Comparison of ENCODE assay signal across 17 mouse cellular contexts in the genomic region with DNA sequence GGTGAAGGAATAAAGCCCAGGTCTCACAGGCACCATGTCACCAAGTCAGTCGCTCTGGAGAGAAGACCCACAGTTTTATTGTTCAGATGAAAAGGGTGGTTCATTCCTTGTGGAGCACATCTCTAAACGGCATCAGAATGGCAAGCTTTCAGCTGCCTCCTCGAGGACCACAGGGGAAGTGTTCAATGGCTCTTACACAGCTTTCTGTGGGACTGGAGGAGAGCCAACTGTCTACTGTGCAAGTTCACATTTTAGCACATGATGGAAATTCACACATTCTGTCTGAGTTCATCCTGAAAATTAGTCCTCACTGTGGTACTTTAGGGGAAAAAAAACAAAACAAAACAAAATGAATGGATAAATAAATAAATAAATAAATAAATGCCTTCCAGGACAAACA.
DNase-seq lines count a peak whose midpoint lies in the region; ATAC-seq and TF ChIP-seq lines count a peak whose summit lies in the region.
"Had no signal": no experiment of that assay in that cellular context is flagged by ENCODE, and none has a peak within 500 bp of the region (broad histone marks: within the 10 kb centered on the region; RNA-seq: fewer than 3 reads in every experiment).

No protein-coding gene starts in this region.

- H3K27me3 ChIP-seq in forebrain, embryonic 14.5 days (replicated peaks; ENCODE audit: control insufficient read depth, insufficient read depth, low read length), result no peaks in the 10 kb centered on the region
- no peaks in the 10 kb centered on the region for H3K27me3 ChIP-seq in forebrain, embryonic 12.5 days
- no peaks in the 10 kb centered on the region for H3K27me3 ChIP-seq in lung, embryonic 14.5 days (ENCODE audit: insufficient read depth, low read length)
- H3K27me3 ChIP-seq: embryonic facial prominence, embryonic 13.5 days; forebrain, embryonic 13.5 days had no signal

- H3K36me3 ChIP-seq in forebrain, embryonic 14.5 days (ENCODE audit: control insufficient read depth, insufficient read depth, low read length), result no peaks in the 10 kb centered on the region
- no peaks in the 10 kb centered on the region for H3K36me3 ChIP-seq in forebrain, embryonic 12.5 days (replicated peaks)
- no peaks in the 10 kb centered on the region for H3K36me3 ChIP-seq in lung, embryonic 14.5 days (ENCODE audit: insufficient read depth)
- H3K36me3 ChIP-seq: embryonic facial prominence, embryonic 13.5 days; heart, embryonic 10.5 days had no signal

- 48% methylated on average over 3 of the region's 3 CpGs for WGBS in forebrain, embryonic 14.5 days
- WGBS in forebrain, embryonic 12.5 days, result 74% methylated on average over 3 of the region's 3 CpGs
- 56% methylated on average over 3 of the region's 3 CpGs for WGBS in lung, embryonic 14.5 days
- 62% methylated on average over 3 of the region's 3 CpGs for WGBS in lung, adult 2 months

- no peak overlapping the region for H3K4me2 ChIP-seq in forebrain, embryonic 14.5 days (ENCODE audit: low read length)
- H3K4me2 ChIP-seq in forebrain, embryonic 12.5 days, result no peak overlapping the region
- H3K4me2 ChIP-seq in lung, embryonic 14.5 days, result no peak overlapping the region
- H3K4me2 ChIP-seq: embryonic facial prominence, embryonic 13.5 days; forebrain, embryonic 13.5 days; hindbrain, embryonic 14.5 days had no signal

- peak; percentile 32 for DNase-seq in forebrain, embryonic 14.5 days (ENCODE audit: low spot score)
- peak; percentile 65 for DNase-seq in lung, embryonic 14.5 days
- no peak for DNase-seq in lung, adult 2 months
- DNase-seq in NIH3T3 (ENCODE audit: low read depth), result peak; percentile 14
- DNase-seq in spleen, postnatal 10 days (ENCODE audit: low spot score in 2 of 2), result no peak
- DNase-seq: adrenal gland, postnatal 10 days; cerebellum, adult 11-12 months; gastrocnemius, postnatal 10 days; heart, adult 18-20 months; heart, postnatal 10 days; heart, postnatal 4 days had no signal

- no peak overlapping the region for H3K4me3 ChIP-seq in forebrain, embryonic 14.5 days (ENCODE audit: low read depth, low read length)
- no peak overlapping the region for H3K4me3 ChIP-seq in forebrain, embryonic 12.5 days (replicated peaks)
- no peak overlapping the region for H3K4me3 ChIP-seq in lung, embryonic 14.5 days (ENCODE audit: low read depth, low read length)
- H3K4me3 ChIP-seq in lung, adult 2 months (replicated peaks; ENCODE audit: extremely low read depth, low read depth, low read length), result no peak overlapping the region
- H3K4me3 ChIP-seq: embryonic facial prominence, embryonic 13.5 days; forebrain, embryonic 13.5 days; heart, embryonic 10.5 days had no signal

- no peak for ATAC-seq in forebrain, embryonic 14.5 days
- ATAC-seq in forebrain, embryonic 12.5 days (ENCODE audit: low FRiP score), result no peak
- ATAC-seq in lung, embryonic 14.5 days (ENCODE audit: insufficient read depth), result no peak
- ATAC-seq: forebrain, embryonic 13.5 days; intestine, embryonic 16.5 days had no signal

- no peak overlapping the region for H3K9ac ChIP-seq in forebrain, embryonic 14.5 days (ENCODE audit: low read length)
- H3K9ac ChIP-seq in forebrain, embryonic 12.5 days, result no peak overlapping the region
- no peak overlapping the region for H3K9ac ChIP-seq in lung, embryonic 14.5 days
- H3K9ac ChIP-seq: embryonic facial prominence, embryonic 13.5 days; forebrain, embryonic 13.5 days; hindbrain, embryonic 14.5 days had no signal

- TF ChIP-seq CTCF in lung, embryonic 14.5 days (IDR thresholded peaks at IDR 0.05; ENCODE audit: low read depth), result no peak
- no peak for TF ChIP-seq CTCF in lung, adult 2 months (IDR thresholded peaks at IDR 0.05; ENCODE audit: insufficient read depth, low read length)

- H3K4me1 ChIP-seq in forebrain, embryonic 14.5 days (ENCODE audit: control insufficient read depth, insufficient read depth, low read length), result no peaks in the 10 kb centered on the region
- no peaks in the 10 kb centered on the region for H3K4me1 ChIP-seq in forebrain, embryonic 12.5 days
- H3K4me1 ChIP-seq in lung, embryonic 14.5 days (ENCODE audit: insufficient read depth), result no peaks in the 10 kb centered on the region
- H3K4me1 ChIP-seq in lung, adult 2 months (ENCODE audit: control insufficient read depth, insufficient read depth, low read length), result no peaks in the 10 kb centered on the region
- H3K4me1 ChIP-seq: embryonic facial prominence, embryonic 13.5 days; forebrain, embryonic 13.5 days; heart, embryonic 10.5 days had no signal

- no peak for TF ChIP-seq POLR2A in lung, adult 2 months (IDR thresholded peaks at IDR 0.05; ENCODE audit: borderline replicate concordance, extremely low read depth, low read depth, low read length)

- no peak overlapping the region for H3K27ac ChIP-seq in forebrain, embryonic 14.5 days (ENCODE audit: low read depth, low read length)
- no peak overlapping the region for H3K27ac ChIP-seq in forebrain, embryonic 12.5 days
- no peak overlapping the region for H3K27ac ChIP-seq in lung, embryonic 14.5 days (ENCODE audit: low read depth)
- H3K27ac ChIP-seq: embryonic facial prominence, embryonic 13.5 days; forebrain, embryonic 13.5 days; heart, embryonic 10.5 days; hindbrain, embryonic 14.5 days had no signal

- no peaks in the 10 kb centered on the region for H3K9me3 ChIP-seq in forebrain, embryonic 14.5 days (replicated peaks; ENCODE audit: control insufficient read depth, low read length)
- H3K9me3 ChIP-seq in forebrain, embryonic 12.5 days, result no peaks in the 10 kb centered on the region
- H3K9me3 ChIP-seq in lung, embryonic 14.5 days (ENCODE audit: low read depth, low read length), result no peaks in the 10 kb centered on the region
- H3K9me3 ChIP-seq: embryonic facial prominence, embryonic 13.5 days; forebrain, embryonic 13.5 days; heart, embryonic 10.5 days had no signal

Comparison
In these comparisons a context has a peak if more than half of its experiments do, and no peak if none do; other contexts are left out.
1. DNase-seq: peak in forebrain, embryonic 14.5 days (single experiment), lung, embryonic 14.5 days (single experiment) and NIH3T3 (single experiment); none in lung, adult 2 months (single experiment) and spleen, postnatal 10 days (0 of 2).